Mouse (Mus musculus): Measurements from ENCODE around the gene Wdr1.

Gene Wdr1

DNA sequence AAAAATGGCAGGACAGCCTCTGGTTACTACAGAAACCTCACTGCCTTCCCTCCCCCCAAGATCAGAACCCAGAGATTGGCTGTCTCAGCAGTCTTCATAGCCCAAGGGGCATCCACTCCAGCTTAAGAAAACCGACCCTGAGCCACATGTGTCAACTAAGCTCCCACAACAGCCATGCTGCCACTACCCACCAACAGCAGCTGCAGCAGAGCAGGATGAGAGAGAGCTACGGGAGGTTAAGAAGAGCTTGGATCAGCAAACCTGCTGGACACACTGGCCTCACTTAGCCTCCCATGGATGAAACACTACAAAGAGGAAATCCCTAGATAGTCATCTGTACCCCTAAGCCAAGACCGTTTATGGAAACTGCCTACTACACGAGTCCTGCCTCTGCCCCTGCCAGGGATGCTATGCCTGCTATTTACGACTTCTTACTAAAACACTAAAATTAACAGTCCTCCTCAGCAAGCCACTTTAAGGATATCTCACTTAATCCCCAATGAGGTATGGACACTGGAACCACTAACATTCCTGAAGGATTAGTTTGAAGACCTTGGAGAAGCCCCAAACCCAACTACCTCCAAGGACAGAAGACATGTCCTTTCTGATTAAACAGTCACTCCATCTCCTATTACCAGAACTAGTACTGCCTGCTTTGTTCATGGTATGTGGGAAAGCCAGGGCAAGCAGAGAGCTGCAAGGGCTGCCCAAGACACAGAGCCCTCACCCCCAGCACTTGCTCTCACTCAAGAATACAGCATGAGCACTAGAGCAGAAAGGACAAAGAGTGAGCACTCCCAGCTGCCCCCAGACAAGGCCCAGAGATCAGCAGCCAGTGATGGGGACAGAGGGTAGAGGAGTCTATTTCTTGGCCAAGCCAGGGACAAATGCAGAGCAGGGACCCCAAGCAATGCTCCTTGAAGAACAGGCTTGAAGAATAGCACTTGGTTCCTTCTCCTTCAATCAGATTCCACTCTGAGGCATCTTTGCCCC lies 18.3 kb downstream of the Wdr1 start:
- no peak for DNase-seq (ENCODE audit: low spot score in 2 of 2)

DNA sequence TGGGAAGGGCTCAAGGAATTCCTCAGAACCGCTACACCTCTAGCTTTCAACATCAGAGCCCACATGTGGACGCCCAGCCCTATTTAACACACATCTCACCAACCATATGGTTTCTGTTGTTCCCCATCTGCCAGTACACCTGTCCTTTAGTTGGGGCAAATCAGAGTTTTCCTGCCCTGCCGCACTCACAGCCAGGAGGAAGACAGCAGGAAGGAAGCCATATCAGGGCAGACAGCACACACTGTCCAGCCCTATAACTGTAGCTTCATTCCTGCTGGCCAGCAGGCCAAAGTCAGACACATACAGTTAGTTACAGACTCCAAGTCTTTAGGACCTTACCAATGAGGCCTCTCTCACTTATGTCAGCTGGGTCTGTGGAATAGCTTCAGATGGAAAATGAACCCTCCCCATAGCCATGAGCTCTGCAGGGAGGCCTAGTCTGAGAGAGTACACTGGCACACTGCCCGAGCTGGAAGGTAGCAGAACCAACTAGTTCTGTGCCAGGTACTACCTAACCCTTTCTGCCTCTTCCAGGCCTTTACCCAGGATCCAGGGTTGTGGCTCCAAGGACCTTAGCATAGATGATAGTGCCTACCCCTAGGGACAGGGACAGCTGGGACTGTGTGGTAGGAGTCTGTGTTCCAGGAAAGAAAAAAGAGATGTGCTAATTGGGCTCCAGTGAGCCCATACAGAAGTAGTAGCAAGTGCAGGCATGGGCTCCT lies 19.4 kb downstream of the Wdr1 start:
- peak in 1 of 2 experiments; percentile 61 for DNase-seq (ENCODE audit: low spot score in 2 of 2)

DNA sequence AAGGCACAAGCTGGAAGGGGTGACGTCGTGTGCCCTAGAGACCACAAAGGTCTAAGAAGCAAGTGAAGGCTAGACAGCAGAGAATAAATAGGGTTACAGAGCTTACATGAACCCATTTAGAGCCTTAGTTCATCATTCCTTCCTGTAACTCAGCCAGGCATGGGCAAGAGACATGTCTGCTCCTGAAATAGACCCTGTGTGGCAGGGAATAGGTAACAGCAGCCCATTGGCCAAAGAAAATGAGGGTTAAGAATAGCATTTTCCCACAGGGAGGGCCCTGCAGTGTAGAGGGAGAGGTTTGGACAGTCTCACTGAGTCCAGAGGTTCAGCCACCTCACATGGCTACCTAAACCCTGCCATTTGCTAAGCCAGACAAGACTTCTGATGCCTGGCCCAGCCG lies 21.3 kb downstream of the Wdr1 start:
- DNase-seq (ENCODE audit: low spot score in 2 of 2): no peak

DNA sequence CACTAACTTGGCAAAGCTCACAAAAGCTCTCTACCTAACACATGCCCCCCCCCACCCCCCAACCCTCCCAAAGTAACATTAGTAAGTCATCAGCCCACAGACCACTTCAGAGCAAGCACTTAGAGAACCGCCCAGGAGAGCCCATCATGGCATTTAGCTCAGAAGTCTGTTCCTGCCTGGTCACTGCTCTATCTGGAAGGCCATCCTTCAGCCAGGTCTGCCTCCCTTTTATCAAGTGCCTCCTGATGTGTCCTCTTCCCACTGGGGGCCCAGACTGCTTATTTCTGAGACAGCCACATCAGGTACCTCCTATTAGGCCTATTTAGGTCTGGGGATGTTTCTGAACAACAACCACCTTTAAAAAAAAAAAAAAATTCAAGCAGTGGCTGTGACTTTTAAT lies 22.1 kb downstream of the Wdr1 start:
- DNase-seq (ENCODE audit: low spot score in 2 of 2): no peak

DNA sequence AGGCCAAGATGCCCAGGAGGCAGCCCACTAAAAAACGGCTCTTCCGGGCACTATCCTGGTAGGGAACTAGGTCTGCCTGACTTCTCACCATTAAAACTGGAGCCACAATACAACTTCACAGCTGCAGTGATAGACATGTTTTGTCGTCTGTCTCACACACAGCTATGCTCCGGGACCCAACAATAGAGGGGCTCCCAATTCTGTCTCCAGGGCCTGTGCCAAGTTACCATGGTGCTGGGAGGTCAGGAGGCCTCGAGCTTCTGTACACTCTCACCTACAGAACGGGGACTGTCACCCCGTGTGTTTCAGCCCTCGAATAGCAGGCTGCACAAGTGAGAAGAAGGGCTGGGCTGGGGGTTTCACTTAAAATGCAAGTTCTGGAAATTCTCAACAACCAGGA lies 24.5 kb downstream of the Wdr1 start:
- no peak for DNase-seq (ENCODE audit: low spot score in 2 of 2)

DNA sequence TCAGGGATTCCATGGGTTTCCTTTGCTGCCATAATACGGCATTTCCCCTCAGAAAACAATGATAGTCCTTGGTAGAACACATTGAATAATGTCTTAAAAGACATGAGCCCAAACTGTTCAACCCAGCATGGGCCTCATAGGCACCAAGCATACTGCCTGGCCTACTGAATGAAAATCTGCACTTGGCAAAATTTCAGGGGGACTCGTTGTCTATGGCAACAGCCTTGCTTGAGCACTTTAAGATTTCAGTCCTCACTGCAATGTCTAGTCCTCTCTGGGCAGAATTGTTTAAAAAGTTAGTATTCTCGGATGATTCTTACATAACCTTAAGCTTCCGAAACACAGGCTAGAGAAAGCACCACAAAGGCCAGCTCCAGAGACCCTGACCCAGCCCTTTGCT lies 25.2 kb downstream of the Wdr1 start:
- DNase-seq (ENCODE audit: low spot score in 2 of 2): peak in 1 of 2 experiments; percentile 57

DNA sequence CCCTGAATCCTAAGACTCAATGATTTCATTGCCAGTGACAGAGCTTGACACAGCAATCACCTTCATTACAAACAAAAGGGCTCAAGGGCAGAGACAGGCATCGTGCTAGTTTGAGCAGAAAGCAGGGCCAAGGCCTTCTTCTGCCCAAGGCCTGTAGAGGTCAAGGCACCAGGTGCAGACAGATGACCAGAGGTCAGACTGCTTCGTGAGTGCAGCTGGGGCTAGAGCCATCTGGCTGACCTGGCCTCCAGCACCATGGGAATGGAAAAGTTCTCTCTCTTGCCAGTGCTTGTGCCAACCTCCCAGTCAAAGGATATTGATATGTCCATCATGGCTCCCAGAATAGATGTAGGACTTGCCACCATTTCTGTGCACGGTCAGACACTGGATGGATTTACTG lies 26.2 kb downstream of the Wdr1 start:
- DNase-seq (ENCODE audit: low spot score in 2 of 2): no peak

DNA sequence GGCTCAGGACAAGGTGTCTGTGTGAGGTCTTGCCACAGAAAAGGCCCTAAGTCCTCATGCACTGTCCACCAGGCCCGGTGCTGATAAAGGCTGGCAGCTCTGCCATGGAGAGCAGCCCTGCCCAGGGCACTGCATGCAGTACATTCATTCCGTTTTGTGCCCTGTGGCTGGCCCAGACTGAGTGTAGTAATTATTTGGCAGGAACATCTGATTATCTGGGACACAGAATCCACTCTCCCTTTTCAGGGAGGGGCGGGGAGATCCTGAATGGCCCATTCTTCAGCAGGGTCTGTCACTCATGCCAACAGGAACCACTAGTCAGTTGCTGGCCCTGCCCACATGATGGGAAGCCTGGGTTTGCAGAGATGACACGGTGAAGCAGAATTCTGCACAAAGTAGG lies 30.9 kb downstream of the Wdr1 start:
- DNase-seq (ENCODE audit: low spot score in 2 of 2): peak; percentile 78 to 86

DNA sequence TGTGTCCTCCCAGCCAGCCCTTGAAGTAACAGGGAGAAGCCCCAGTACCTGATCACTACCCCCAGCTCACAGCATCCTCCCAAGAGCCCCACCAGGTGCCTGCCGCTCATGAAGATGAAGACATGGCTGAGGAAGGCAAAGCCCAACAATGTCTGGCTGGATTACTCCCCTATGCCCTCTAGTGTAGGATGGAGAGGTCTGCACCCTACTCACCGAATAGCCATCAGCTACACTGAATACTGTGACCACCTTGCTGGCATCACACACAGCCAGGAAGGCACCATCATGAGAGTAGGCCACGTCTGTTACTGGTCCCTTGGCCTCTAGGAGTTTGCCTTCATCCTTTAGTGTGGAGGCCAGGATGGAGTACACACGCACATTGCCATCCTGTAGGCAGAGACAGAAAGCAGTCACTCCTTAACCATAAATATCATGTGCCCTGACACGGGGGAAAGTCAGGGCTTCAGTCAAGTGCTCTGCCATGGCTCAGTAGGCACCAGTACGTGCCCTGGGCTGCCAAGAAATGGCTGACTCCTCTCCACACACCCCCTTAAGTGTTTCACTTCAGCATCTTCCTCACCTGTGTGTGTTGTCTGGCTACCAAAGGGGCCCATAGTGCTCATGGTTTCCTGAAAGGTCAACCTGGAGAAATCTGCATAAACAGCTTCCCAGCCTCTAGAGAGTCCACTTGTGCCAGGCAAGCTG lies 33.1 kb downstream of the Wdr1 start:
- no peak for DNase-seq (ENCODE audit: low spot score in 2 of 2)

DNA sequence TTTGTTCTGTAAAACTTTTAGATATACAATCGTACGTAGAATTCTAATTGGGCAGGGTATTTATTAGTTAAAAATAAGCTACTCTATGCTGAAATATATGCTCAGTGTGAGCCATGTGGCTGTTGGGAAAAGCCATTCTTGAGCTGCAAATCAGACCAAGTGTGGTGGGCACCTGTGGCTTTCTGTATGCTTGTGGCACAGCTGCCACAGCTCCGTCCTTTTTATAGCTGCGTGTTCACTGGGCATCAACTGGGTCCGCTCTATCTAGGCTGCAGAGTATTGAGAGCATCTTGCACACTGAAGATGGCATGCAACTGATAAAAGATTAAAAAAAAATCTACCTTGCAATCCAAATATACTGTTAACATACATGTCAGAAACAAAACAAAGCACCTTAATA lies 40.0 kb downstream of the Wdr1 start:
- DNase-seq (ENCODE audit: low spot score in 2 of 2): no peak

DNA sequence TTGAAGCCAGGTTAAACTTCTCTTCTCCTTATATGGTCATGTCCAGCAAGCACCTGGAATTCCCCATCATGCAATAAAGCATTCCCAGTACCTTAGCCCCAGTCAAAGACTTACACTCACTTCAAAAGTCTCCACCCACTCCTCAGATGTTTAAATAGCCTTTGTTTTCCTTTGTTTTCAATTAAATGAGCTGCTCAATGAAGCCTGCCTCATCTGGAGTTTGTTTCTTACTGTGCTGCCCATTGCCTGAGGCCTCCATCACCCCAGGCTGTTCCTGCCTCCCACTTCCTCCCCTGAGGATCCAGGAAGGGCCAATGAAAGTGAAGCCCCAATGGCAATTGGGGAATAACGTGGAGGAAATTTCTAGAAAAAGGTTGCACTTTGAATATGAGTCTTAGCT lies 42.2 kb downstream of the Wdr1 start:
- no peak for DNase-seq (ENCODE audit: low spot score in 2 of 2)

DNA sequence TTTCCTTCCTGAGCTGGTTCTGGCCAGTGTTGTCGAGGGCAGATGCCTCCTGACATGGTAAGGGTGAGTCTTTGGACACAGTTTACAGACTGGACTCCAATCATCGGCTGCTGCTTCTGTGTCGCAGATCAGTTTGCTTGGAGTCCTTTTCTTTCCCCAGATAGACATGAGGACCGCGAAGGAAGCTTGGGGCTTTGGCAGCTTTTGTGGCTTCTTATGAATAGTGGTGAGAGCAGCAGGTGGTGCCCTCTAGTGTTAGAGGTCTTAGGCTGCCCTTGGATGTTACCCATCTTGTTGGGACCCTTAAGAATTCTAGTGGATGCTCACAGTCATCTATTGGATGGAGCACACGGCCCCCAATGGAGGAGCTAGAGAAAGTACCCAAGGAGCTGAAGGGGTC lies 46.8 kb downstream of the Wdr1 start:
- peak; percentile 59 to 68 for DNase-seq (ENCODE audit: low spot score in 2 of 2)

DNA sequence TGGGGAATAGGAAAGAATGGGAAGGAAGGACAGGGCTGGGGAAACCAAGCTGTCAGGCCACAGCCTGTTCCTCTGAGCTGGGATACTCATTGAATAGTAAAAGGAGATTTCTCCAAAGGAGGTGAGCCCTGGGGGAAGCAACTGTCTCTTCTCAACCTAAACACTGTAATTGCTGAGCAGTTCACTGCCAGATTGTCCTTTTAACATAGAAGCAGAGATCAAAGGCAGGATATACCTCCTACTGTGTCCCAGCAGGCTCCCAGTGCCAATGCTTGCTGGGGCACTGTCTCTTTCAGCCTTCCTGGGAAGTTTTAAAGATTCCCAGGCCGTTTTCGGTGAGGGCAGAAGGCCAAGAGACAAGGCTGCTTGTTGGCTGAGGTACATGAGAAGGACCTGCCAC lies 50.0 kb downstream of the Wdr1 start:
- no peak for DNase-seq (ENCODE audit: low spot score in 2 of 2)

DNA sequence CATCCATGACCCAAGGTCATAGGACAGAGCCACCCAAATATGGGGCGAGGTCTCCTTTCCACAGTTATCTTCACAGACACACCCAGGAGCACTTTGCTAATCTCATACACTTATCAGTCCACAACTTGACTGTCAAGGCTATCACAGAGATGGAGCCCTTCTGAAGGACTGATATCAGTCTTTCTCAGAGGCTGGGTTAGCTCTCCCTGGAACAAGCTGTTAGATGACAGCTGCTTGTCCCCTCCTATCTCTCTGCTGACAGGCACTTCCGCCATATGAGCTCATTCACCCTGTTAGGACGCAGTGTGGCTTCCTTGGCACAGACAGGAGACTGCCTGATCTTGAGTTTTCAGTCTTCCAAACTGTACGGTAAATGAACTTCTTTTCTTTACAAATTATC lies 53.5 kb downstream of the Wdr1 start:
- DNase-seq (ENCODE audit: low spot score in 2 of 2): no peak

DNA sequence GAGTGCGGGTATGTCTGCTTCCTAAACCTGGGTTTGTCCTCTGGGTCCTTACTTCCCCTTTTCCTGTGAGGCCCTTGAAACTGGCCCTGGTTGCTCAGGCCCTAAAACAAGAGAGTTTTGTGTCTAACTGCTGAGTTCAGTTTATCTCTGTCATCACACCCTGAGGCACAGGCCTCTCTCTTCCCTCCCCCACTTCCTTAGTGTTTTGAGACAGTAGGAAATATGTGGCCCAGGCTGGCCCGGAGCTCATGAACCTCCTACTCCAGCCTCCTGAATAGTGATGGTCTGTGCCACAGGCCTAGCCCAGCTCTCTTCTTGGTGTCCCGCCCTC lies 57.6 kb downstream of the Wdr1 start:
- DNase-seq (ENCODE audit: low spot score in 2 of 2): peak in 1 of 2 experiments; percentile 40

DNA sequence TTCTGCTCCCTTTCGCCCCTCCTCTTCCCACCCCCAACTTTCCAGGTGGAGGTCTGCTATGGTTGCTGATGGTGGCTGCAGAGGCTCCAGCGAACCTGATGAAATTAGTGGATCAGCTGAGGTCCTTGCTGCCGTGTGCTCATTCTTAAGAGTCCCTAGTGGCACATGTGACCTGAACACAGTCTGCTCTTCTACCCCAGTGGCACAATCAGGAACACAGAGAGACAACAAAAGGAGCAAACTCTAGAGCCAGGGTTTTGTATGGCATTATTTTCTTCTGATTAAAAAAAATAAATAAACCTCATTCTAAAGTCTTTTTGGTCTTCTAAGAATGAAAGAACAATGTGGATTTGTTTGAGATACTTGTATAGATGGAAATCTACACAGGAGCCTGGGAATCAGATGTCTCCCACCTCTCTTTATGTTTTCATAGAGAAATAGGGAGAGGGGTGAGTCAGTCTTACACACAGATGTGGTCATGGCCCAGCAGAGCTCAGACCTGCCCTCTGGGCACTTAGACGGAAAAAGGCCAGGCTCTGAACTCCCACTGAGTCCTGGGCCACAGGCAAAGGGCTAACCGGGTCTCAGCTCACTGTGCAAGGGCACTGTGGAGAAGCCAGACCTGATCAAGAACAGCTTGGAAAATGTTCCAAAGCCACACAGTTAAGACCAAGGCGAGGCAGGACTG lies 58.1 kb downstream of the Wdr1 start:
- DNase-seq (ENCODE audit: low spot score in 2 of 2): no peak

DNA sequence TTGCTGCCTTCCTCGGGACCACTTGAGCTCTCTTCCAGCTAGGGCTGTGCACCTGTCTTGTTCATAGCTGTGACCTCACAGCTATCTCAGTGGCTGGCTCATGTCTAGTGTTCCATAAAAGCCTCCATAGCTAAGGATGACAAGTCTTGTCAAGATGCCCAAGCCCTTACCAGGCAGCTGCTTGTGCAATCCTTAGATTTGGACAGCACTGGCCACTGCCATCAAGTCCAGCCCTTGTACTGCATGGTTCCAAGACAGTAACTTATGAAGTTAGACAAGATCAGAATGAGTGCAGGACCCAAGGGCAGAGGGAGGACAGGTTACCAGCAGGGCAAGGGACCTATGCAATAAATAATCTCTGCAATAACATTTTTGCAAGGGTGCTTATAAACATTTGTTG lies 58.9 kb downstream of the Wdr1 start:
- no peak for DNase-seq (ENCODE audit: low spot score in 2 of 2)

DNA sequence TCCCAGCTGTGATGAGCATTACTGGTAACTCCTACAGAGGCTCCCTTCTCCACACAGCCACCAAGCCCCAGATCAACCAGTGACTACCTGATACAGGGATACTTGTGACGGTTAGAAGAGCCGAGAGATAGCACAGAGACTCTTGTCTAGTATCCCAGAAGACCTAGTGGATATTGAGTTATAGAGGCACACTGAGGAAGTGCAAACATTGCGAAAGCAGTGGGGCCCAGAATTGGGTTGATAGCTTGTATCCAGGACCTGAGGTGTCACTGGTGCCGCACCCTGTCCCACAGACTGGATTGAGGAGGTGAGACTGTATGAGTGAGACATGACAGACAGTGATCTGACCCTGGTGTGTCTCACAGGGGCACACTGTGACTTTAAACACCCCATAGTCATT lies 60.0 kb downstream of the Wdr1 start, which contains the start of gene Slc2a9:
Gene Slc2a9 (minus strand): TSS at position 152 of the 400 bp plus-strand sequence.
- DNase-seq (ENCODE audit: low spot score in 2 of 2): no peak

DNA sequence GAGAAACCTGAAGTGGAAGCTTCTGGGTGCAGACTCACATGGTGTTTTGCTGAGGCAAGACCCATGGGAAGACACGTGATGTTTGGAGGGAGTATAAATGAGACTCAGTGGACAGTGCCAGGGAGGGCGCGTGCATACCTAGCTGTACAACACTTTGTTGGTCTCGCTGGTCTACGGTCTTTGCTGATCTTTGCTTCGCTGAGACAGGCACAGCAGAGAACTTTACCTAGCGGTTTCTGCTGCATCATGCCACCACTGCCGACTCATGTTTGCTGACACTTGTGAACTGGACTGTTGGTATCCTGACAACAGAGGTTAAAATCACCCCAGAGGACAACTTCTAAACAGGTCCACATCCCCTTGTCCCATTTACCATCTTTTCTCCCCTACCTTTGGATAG lies 63.0 kb downstream of the Wdr1 start:
- no peak for DNase-seq (ENCODE audit: low spot score in 2 of 2)

DNA sequence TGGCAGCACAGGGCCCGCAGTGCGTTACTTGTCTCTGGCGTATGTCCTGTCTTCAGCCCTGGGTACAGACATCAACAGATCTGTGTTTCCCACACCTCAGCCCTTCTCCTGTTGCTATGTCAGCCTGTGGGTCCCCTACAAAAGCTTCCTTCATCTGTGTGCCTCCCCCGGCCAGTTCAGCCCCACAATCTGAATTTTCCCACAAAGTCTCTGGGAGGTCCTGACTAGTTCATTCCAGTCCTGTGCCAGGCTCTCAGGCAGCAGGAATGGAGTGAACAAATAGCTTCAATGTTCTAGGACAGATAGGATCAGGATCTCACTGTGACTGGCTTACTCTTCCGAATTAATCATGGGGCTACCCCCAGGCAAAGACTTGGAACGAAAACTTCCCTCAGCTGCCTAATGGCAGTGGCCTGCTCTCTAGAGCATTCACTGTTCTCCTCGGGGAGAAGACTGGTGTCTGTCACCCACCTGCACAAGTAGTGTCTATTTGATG lies 63.7 kb downstream of the Wdr1 start:
- peak; percentile 56 to 59 for DNase-seq (ENCODE audit: low spot score in 2 of 2)

DNA sequence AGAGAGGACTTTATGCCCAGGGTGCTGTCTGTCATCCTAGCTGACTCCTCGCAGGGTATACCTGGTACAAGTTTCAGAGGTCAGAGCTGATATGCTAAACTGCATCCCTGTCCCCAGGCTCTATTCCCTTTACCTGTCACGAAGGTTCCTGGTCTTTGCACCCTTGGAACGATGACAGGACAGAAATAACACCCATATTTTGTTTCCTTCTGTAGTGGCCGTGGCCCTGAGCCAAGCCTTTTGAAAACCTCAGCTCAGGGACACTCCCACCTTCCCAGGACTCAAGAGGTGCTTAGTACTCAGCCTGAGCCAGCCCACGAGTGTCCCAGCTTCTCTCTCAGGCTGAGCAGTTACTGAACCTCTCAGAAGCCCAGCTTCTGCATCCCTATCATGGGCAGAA lies 64.5 kb downstream of the Wdr1 start:
- DNase-seq (ENCODE audit: low spot score in 2 of 2): no peak
